Mouse (Mus musculus) limb, embryonic 12.5 days (tissue): ENCODE results near the gene Gm20683. TPM values are rescaled to one million over a fixed set of nuclear protein-coding genes. Genes with fewer than 3 reads are reported as not detected.
"Not testable (repeated sequence)": the region's sequence is repeated elsewhere in the genome, so short reads cannot be mapped to it uniquely, and the experiment has no call there.

Experiments
- ATAC-seq: fragments of 200-750 bp; cut with Nextera tagmentation; 2 replicates; pipeline ENCODE4 v1.8.0; 2017; ENCODE audit warnings: low read depth, moderate TSS enrichment; ENCODE audit not compliant: insufficient number of reproducible peaks, insufficient read depth, low FRiP score, low TSS enrichment
- H3K27ac ChIP-seq: fragments of 300-500 bp; sonication (generic); 2 replicates; pipeline ENCODE4 v1.5.1; 2016; ENCODE audit warnings: mild to moderate bottlenecking, moderate library complexity
- H3K27me3 ChIP-seq: fragments of 300-500 bp; sonication (generic); 2 replicates; pipeline ENCODE4 v1.6.1; 2016; ENCODE audit warnings: mild to moderate bottlenecking, moderate library complexity
- H3K36me3 ChIP-seq: fragments of 300-500 bp; sonication (generic); 2 replicates; pipeline ENCODE4 v1.6.1; 2016; ENCODE audit warnings: mild to moderate bottlenecking, moderate library complexity
- H3K4me1 ChIP-seq: fragments of 300-500 bp; sonication (generic); replicated peaks from 2 replicates; pipeline ENCODE4 v1.6.1; 2016
- H3K4me2 ChIP-seq: fragments of 300-500 bp; sonication (generic); 2 replicates; pipeline ENCODE4 v1.6.1; 2016; ENCODE audit warnings: mild to moderate bottlenecking, moderate library complexity
- H3K4me3 ChIP-seq: fragments of 300-500 bp; sonication (generic); replicated peaks from 2 replicates; pipeline ENCODE4 v1.5.1; 2016; ENCODE audit warnings: mild to moderate bottlenecking
- H3K9ac ChIP-seq: fragments of 300-500 bp; sonication (generic); replicated peaks from 2 replicates; pipeline ENCODE4 v1.6.1; 2016; ENCODE audit warnings: mild to moderate bottlenecking, moderate library complexity
- H3K9me3 ChIP-seq: fragments of 300-500 bp; sonication (generic); 2 replicates; pipeline ENCODE4 v1.6.1; 2016; ENCODE audit warnings: mild to moderate bottlenecking, moderate library complexity
- WGBS: fragments of 180-500 bp; shearing (Covaris S2); methylation state at CpG from one replicate; pipeline ENCODE4 v1.1.7; 2016; 5-methylcytosine and 5-hydroxymethylcytosine counted together
- polyA plus RNA-seq: library from polyadenylated mRNA; unstranded; fragments of >200 nt; fragmentation: Nextera tagmentation; extraction: Ambion mirVana; gene quantifications from 2 replicates; pipeline ENCODE4 v1.2.1, GENCODE M21; 2016

Gm20683 gene
- polyA plus RNA-seq, 1 experiment from 2014 or later: 1.6 TPM

DNA sequence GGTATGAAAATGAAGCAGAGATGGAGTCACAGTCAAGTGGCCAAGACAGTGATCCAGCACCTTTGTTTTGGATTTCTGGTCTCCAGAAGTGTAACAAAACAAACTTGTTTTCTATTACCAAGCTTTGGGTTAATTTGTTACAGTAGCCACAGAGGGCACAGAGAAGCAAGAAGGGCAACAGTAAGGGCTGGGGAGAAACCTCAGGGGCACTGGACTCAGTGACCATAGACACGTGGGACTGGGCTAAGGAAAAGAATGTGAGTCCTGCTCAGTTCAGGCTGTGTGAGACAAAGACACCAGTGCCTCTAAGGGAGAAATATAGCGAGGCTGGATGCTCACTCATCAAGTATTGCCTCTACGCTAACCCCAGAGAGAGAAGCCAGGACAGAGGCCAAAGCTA, 31.1 kb upstream of the Gm20683 start:
- no peaks in the 10 kb centered on the region for H3K27me3 ChIP-seq
- no peak overlapping the region for H3K4me2 ChIP-seq
- no peak overlapping the region for H3K27ac ChIP-seq
- no peak overlapping the region for H3K4me3 ChIP-seq
- peaks cover 33% of the 10 kb centered on the region for H3K4me1 ChIP-seq
- 80% methylated on average over 3 of the region's 3 CpGs for WGBS
- no peak for ATAC-seq
- H3K9me3 ChIP-seq: no peaks in the 10 kb centered on the region
- H3K9ac ChIP-seq: no peak overlapping the region
- peaks cover 1% of the 10 kb centered on the region for H3K36me3 ChIP-seq

DNA sequence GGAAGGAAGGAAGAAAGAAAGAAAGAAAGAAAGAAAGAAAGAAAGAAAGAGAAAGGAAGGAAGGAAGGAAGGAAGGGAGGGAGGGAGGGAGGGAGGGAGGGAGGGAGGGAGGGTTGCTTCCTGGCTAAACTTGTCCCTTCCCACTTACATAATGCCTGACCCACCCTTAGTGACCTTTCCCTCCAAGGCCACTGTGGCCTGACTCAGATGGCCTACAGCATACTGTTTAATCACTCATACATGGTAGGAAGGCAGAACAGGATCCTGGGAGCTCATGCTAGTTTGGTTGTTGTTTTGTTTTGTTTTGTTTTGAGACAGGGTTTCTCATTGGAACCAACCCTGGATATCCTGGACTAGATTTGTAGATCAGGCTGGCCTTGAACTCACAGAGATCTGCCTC, 30.0 kb upstream of the Gm20683 start:
- not testable (repeated sequence) for H3K36me3 ChIP-seq, H3K4me2 ChIP-seq, H3K27ac ChIP-seq, H3K9ac ChIP-seq, H3K27me3 ChIP-seq, H3K9me3 ChIP-seq, H3K4me3 ChIP-seq, ATAC-seq
- H3K4me1 ChIP-seq: peaks cover 32% of the 10 kb centered on the region

DNA sequence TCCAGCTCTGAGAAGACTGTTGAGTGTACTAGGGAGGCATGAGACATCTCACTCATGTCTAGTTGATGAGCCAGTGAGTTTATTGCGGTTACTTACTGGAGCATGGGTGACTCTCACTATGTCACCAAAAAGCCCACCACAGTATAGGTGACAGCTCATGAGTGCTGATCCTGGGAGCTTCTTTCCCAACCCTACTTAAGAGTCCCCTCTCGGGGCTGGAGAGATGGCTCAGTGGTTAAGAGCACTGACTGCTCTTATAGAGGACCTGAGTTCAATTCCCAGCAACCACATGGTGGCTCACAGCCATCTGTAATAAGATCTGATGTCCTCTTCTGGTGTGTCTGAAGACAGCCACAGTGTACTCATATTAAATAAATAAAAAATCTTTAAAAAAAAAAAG, 28.4 kb upstream of the Gm20683 start:
- Histone ChIP-seq H3K27me3 (no peaks in the 10 kb centered on the region), H3K4me2 (no peak overlapping the region), H3K27ac (no peak overlapping the region), H3K9me3 (no peaks in the 10 kb centered on the region), H3K36me3 (no peaks in the 10 kb centered on the region), H3K4me3 (no peak overlapping the region), H3K4me1 (peaks cover 23% of the 10 kb centered on the region), H3K9ac (no peak overlapping the region)
- WGBS: 84% methylated on average over 2 of the region's 2 CpGs
- no peak for ATAC-seq

DNA sequence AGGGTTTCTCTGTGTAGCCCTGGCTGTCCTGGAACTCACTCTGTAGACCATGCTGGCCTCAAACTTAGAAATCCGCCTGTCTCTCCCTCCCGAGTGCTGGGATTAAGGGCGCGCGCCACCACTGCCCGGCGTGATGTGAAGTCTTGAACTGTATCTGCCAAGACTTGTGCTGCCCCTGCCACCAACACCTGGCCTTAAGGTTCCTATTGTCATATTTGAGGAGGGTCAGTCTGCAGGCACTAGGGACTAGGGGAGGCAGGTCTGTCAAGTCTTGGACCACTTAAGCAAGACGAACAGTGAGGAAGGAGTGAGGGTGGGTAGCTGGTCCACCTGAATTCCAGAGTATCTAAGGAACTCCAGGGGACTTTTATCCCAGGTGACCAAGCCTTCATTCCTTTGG, 27.9 kb upstream of the Gm20683 start:
- no peak overlapping the region for H3K9ac ChIP-seq
- H3K4me1 ChIP-seq: peaks cover 23% of the 10 kb centered on the region
- H3K4me2 ChIP-seq: no peak overlapping the region
- no peak for ATAC-seq
- no peaks in the 10 kb centered on the region for H3K27me3 ChIP-seq
- no peaks in the 10 kb centered on the region for H3K9me3 ChIP-seq
- no peak overlapping the region for H3K27ac ChIP-seq
- WGBS: 91% methylated on average over 8 of the region's 8 CpGs
- H3K4me3 ChIP-seq: no peak overlapping the region
- no peaks in the 10 kb centered on the region for H3K36me3 ChIP-seq

DNA sequence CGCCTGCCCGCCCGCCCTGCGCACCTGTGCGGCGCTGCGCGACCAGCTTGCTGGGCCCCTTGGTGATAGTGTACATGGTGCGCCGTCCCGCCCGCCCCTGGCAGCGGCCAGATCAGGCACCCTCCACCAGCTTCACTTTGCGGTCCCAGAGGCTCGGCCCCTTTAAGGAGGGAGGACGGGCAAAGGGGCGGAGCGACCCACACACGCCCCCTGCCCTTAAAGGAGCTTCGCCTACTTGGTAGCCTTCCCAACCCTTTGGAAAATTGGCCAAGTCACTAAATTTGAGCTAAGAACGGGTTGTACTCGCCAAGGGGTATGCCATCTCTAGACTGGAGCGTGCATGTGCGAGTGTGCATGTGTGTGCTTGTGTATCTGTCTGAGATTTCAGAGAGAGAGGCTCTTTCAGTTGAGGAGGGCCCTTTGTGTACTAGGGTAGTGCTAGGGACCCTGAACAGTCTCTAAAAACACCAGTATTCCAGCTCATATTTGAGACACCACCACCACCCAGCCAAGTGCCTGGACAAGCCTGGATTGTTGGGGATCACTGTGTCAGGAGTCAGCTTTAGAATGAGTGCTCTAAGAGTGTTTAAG, 27.1 kb upstream of the Gm20683 start, which contains the start of gene Mcrip2:
Mcrip2 (minus strand) TSS at position 164 of the 591 bp plus-strand sequence.
- WGBS: under 1% methylated on average over 24 of the region's 24 CpGs

DNA sequence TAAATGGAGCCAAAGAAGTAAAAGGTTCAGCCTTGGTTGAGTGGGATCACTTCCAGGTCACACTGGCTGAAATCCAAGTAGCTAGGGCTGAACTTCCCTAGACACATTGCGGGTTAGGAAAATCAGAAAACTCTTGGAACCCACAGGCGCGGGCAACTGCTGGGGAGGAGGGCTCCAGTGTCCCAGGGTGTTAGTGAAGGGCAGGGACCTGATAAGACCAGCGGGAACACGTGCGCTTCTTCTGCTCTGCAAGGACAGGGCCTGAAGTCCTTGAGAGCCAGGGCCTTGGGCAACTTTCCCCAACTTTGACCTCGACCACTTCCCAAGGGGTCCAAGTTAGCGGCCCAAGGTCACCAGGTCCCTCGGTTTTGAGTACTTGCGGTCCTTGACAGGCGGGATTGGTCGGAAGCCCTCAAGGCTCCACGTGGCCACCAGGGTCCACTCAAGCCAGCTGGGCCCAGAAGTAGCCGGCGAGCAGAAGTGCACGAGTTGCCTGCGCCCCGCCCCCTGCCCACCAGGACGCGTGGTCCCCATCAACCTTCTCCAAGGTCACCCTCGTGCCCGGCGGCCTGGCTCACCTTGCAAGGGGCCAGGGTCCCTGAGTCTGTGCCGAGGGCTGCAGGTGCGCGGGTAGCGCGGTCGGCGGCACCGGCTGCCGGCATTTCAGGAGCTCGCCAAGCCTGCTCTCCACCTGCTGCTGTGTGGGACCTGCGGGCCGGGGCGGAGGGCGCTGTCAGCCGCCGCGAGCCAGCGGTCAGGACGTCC, 26.5 kb upstream of the Gm20683 start:
- peak overlapping the region; percentile 69 for H3K9ac ChIP-seq
- no peaks in the 10 kb centered on the region for H3K9me3 ChIP-seq
- peak overlapping the region; percentile 81 for H3K4me3 ChIP-seq
- H3K4me2 ChIP-seq: peak overlapping the region; percentile 99
- 0 out of 2 replicates have a peak overlapping the region, but pooled peaks have one; percentile 75 for H3K27ac ChIP-seq
- no peaks in the 10 kb centered on the region for H3K27me3 ChIP-seq
- peaks cover 17% of the 10 kb centered on the region for H3K4me1 ChIP-seq
- no peaks in the 10 kb centered on the region for H3K36me3 ChIP-seq
- 1% methylated on average over 41 of the region's 42 CpGs for WGBS
- ATAC-seq: peak; percentile 29

More for the DNA sequence above, 27.1 kb upstream of the Gm20683 start, which contains the start of gene Mcrip2:
- Histone ChIP-seq H3K9ac (peak within 1 kb of the TSS; percentile 69), H3K4me1 (peaks cover 17% of the 10 kb centered on the region), H3K27me3 (no peaks in the 10 kb centered on the region), H3K36me3 (no peaks in the 10 kb centered on the region), H3K4me2 (peak within 1 kb of the TSS; percentile 99), H3K9me3 (no peaks in the 10 kb centered on the region), H3K4me3 (peak within 1 kb of the TSS; percentile 81), H3K27ac (peak within 1 kb of the TSS; percentile 75)
- ATAC-seq: peak; percentile 63

DNA sequence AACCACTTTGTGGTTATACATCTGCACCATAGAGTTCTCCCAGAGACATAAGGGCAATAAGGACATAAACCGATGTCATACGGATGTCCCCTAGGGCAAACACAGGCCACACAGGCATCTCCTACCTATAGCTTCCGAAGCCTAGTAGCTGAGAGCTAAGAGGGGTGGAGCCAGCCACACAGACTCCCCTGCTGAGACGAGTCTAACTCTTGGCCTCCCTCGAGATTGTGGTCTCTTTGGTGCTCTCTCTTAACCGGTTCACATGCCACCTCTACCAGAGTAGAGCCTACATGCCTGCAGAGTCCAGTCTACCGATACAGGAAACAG, 25.9 kb upstream of the Gm20683 start:
- Histone ChIP-seq H3K9ac (no peak overlapping the region), H3K27ac (no peak overlapping the region), H3K4me1 (peaks cover 17% of the 10 kb centered on the region), H3K9me3 (no peaks in the 10 kb centered on the region), H3K4me2 (peak overlapping the region; percentile 99), H3K36me3 (no peaks in the 10 kb centered on the region), H3K27me3 (no peaks in the 10 kb centered on the region), H3K4me3 (peak overlapping the region; percentile 81)
- 10% methylated on average over 7 of the region's 7 CpGs for WGBS
- no peak for ATAC-seq

DNA sequence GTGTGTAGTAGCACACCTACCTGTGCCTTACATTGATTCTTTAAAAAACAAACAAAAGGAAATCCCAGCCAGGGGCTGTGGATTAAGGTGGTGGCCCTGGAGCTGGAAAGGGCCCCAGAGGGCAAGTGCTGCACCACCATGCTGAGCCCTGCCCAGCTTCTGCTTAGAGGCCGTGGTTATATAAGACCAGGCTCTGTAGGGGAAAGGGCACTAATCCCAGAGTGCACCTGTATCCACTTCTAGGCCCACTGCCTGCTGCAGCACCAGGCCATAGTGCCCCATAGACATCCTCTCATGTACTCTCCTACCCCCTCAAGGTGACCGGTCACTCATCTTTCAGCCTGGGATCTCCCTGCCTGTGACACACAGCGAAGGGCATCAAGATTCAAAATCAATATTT, 24.6 kb upstream of the Gm20683 start:
- Histone ChIP-seq H3K4me2 (no peak overlapping the region), H3K27me3 (no peaks in the 10 kb centered on the region), H3K9ac (no peak overlapping the region), H3K36me3 (no peaks in the 10 kb centered on the region), H3K4me1 (peaks cover 23% of the 10 kb centered on the region), H3K27ac (no peak overlapping the region), H3K9me3 (no peaks in the 10 kb centered on the region), H3K4me3 (no peak overlapping the region)
- ATAC-seq: no peak
- WGBS: 89% methylated on average over 3 of the region's 3 CpGs

DNA sequence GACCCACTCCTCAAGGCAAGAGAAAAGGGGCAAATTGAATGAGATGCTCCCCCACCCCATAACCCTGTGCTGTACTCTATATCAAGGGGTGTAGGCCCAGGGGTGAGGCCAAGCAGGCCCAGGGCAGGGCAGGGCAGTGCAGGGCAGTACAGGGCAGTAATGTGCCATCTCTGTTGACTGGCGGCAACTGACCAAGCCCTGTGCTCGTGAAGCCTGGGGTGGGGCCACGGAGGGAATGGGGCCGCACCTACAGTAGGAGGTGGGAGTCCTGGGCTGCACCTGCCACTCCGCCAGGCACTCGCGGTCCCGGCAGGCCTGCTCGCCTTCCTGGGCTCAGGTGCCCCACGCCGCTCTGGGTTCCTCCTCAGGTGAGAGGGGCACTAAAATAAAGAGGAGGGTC, 23.7 kb upstream of the Gm20683 start:
- 91% methylated on average over 11 of the region's 11 CpGs for WGBS
- Histone ChIP-seq H3K27ac (no peak overlapping the region), H3K9me3 (no peaks in the 10 kb centered on the region), H3K4me1 (peaks cover 31% of the 10 kb centered on the region), H3K4me2 (no peak overlapping the region), H3K9ac (no peak overlapping the region), H3K36me3 (no peaks in the 10 kb centered on the region), H3K4me3 (no peak overlapping the region), H3K27me3 (no peaks in the 10 kb centered on the region)
- ATAC-seq: no peak

DNA sequence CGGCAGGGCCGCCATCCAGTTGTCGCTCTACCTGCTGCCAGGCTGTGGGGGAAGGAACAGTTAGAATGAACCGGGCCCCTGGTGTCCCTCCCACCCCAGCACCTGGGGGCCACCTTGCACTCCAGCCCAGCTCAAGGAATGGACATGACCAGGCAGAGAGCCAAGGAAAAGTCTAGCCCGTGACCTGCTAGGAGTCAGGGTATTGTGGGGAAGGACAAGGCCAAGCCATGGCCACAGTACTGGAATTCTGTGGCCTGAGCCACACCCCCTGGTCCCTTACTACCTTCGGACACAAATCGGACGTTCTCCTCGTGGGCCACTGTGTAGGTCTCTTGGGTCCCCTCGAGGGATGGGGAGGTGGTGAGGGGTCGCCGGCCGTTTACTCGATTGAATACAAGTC, 22.7 kb upstream of the Gm20683 start:
- no peak overlapping the region for H3K9ac ChIP-seq
- H3K36me3 ChIP-seq: no peaks in the 10 kb centered on the region
- H3K4me3 ChIP-seq: no peak overlapping the region
- H3K4me1 ChIP-seq: peaks cover 34% of the 10 kb centered on the region
- ATAC-seq: no peak
- H3K4me2 ChIP-seq: no peak overlapping the region
- WGBS: 91% methylated on average over 14 of the region's 14 CpGs
- no peaks in the 10 kb centered on the region for H3K27me3 ChIP-seq
- no peak overlapping the region for H3K27ac ChIP-seq
- no peaks in the 10 kb centered on the region for H3K9me3 ChIP-seq

DNA sequence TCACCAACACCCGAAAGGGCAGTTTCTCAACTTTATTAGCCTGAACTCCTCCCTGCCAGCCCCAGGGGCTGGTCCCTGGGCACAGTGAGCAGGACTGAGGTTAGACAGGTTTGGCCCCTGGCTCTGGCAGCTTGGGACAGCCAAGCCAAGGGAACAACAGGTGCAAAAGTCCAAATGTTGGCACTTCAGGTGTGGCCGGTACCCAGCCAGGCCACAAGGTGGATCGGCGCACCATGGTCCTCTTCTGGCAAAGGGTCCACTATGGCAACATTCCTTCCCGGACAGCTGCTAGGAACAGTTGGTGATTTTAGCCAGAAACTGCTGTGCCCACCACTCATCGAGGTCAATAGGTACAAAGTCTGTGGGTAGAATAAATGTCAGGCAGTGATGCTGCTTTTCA, 22.1 kb upstream of the Gm20683 start:
- no peaks in the 10 kb centered on the region for H3K27me3 ChIP-seq
- no peak overlapping the region for H3K27ac ChIP-seq
- H3K4me2 ChIP-seq: no peak overlapping the region
- no peaks in the 10 kb centered on the region for H3K9me3 ChIP-seq
- H3K4me1 ChIP-seq: peaks cover 28% of the 10 kb centered on the region
- no peaks in the 10 kb centered on the region for H3K36me3 ChIP-seq
- H3K9ac ChIP-seq: no peak overlapping the region
- H3K4me3 ChIP-seq: no peak overlapping the region
- ATAC-seq: no peak
- 86% methylated on average over 6 of the region's 6 CpGs for WGBS
